Mouse (Mus musculus) liver, embryonic 16.5 days (tissue): ENCODE data around the gene Taar7f. TPM values are rescaled to one million over a fixed set of nuclear protein-coding genes. Genes with fewer than 3 reads are reported as not detected.
"Not testable (repeated sequence)": the region's sequence is repeated elsewhere in the genome, so short reads cannot be mapped to it uniquely, and the experiment has no call there.

ENCODE experiments used
- ATAC-seq: fragments of 200-750 bp; cut with Nextera tagmentation; 2 replicates; pipeline ENCODE4 v1.8.0; 2017; ENCODE audit warnings: low read depth, mild to moderate bottlenecking, moderate number of reproducible peaks, moderate library complexity
- H3K27ac ChIP-seq: fragments of 300-500 bp; sonication (generic); 2 replicates; pipeline ENCODE4 v1.5.1; 2014; ENCODE audit warnings: mild to moderate bottlenecking, low read length
- H3K27me3 ChIP-seq: fragments of 300-500 bp; sonication (generic); 2 replicates; pipeline ENCODE4 v1.6.1; 2014; ENCODE audit warnings: low read depth, low read length, mixed read lengths; ENCODE audit not compliant: control insufficient read depth, insufficient read depth
- H3K36me3 ChIP-seq: fragments of 300-500 bp; sonication (generic); 2 replicates; pipeline ENCODE4 v1.6.1; 2014; ENCODE audit warnings: mild to moderate bottlenecking; ENCODE audit not compliant: control insufficient read depth, insufficient read depth
- H3K4me1 ChIP-seq: fragments of 300-500 bp; sonication (generic); 2 replicates; pipeline ENCODE4 v1.6.1; 2014; ENCODE audit warnings: low read depth, low read length, mixed read lengths; ENCODE audit not compliant: control insufficient read depth
- H3K4me2 ChIP-seq: fragments of 300-500 bp; sonication (generic); 2 replicates; pipeline ENCODE4 v1.6.1; 2014; ENCODE audit warnings: low read depth, low read length, mixed read lengths
- H3K4me3 ChIP-seq: fragments of 300-500 bp; sonication (generic); 2 replicates; pipeline ENCODE4 v1.5.1; 2014; ENCODE audit warnings: low read depth, mild to moderate bottlenecking, low read length
- H3K9ac ChIP-seq: fragments of 300-500 bp; sonication (generic); 2 replicates; pipeline ENCODE4 v1.6.1; 2014; ENCODE audit warnings: low read depth, low read length
- H3K9me3 ChIP-seq: fragments of 300-500 bp; sonication (generic); replicated peaks from 2 replicates; pipeline ENCODE4 v1.6.1; 2016; ENCODE audit warnings: low read length; ENCODE audit not compliant: control insufficient read depth
- WGBS: fragments of 180-500 bp; shearing (Covaris S2); extraction: QIAGEN DNeasy Blood & Tissue Kit; methylation state at CpG from one replicate; pipeline ENCODE4 v1.1.7; 2014; ENCODE audit not compliant: insufficient replicate concordance; 5-methylcytosine and 5-hydroxymethylcytosine counted together
- polyA plus RNA-seq: library from polyadenylated mRNA; unstranded; fragments of >200 nt; fragmentation: Nextera tagmentation; extraction: Ambion mirVana; gene quantifications from 2 replicates; pipeline ENCODE4 v1.2.1, GENCODE M21; 2015

Taar7f gene
- polyA plus RNA-seq, 1 experiment from 2014 or later: not detected

GRCm38 (mm10) chr10:24097010-24097409 is 47.7 kb downstream of the Taar7f start:
- peak; percentile 68 for ATAC-seq
- H3K9me3 ChIP-seq, H3K4me3 ChIP-seq, H3K27me3 ChIP-seq, H3K36me3 ChIP-seq, H3K9ac ChIP-seq, H3K27ac ChIP-seq, H3K4me2 ChIP-seq, H3K4me1 ChIP-seq: not testable (repeated sequence)
- WGBS: 42% methylated on average over 2 of the region's 2 CpGs

Other genes starting within 250 kb of the Taar7f start
- gene Vnn3, start 198.0 kb upstream of the Taar7f start, polyA plus RNA-seq: 8.3 and 12.2 TPM in 2 replicates
- 2.2 and 2.8 TPM in 2 replicates for gene Vnn1, start 154.8 kb upstream of the Taar7f start, polyA plus RNA-seq
- not detected in 2 replicates for gene Taar1, start 129.2 kb upstream of the Taar7f start, polyA plus RNA-seq
- not detected in 2 replicates for gene Taar2, start 110.9 kb upstream of the Taar7f start, polyA plus RNA-seq
- not detected in 2 replicates for gene Taar3, start 100.0 kb upstream of the Taar7f start, polyA plus RNA-seq
- not detected in 2 replicates for gene Taar4, start 89.0 kb upstream of the Taar7f start, polyA plus RNA-seq
- not detected in 2 replicates for gene Taar5, start 78.8 kb upstream of the Taar7f start, polyA plus RNA-seq
- not detected in 2 replicates for gene Taar6, start 63.9 kb upstream of the Taar7f start, polyA plus RNA-seq
- not detected in 2 replicates for gene Taar7a, start 56.0 kb upstream of the Taar7f start, polyA plus RNA-seq
- not detected in 2 replicates for gene Taar7b, start 49.6 kb upstream of the Taar7f start, polyA plus RNA-seq
- gene Taar7d, start 22.3 kb upstream of the Taar7f start, polyA plus RNA-seq: not detected in 2 replicates
- gene Taar7e, start 11.9 kb upstream of the Taar7f start, polyA plus RNA-seq: not detected in 2 replicates
- gene Taar8a, start 27.0 kb downstream of the Taar7f start, polyA plus RNA-seq: not detected in 2 replicates
- gene Taar8b, start 42.8 kb downstream of the Taar7f start, polyA plus RNA-seq: not detected in 2 replicates
- gene Taar8c, start 52.4 kb downstream of the Taar7f start, polyA plus RNA-seq: not detected in 2 replicates
- not detected in 2 replicates for gene Taar9, start 60.0 kb downstream of the Taar7f start, polyA plus RNA-seq
- gene Stx7, start 99.8 kb downstream of the Taar7f start, polyA plus RNA-seq: 25.9 and 26.8 TPM in 2 replicates
- gene Moxd1, start 174.0 kb downstream of the Taar7f start, polyA plus RNA-seq: 0.11 and 0.25 TPM in 2 replicates